Mouse (Mus musculus) liver, embryonic 14.5 days (tissue): ENCODE measurements around the gene Uhrf1bp1l. TPM values are rescaled to one million over a fixed set of nuclear protein-coding genes. Genes with fewer than 3 reads are reported as not detected.

Source experiments
- ATAC-seq: fragments of 200-750 bp; cut with Nextera tagmentation; 2 replicates; pipeline ENCODE4 v1.8.0; 2017; ENCODE audit warnings: moderate number of reproducible peaks, mild to moderate bottlenecking, moderate library complexity; ENCODE audit not compliant: insufficient read depth
- DNase-seq, 3 experiments: peaks; one replicate each; pipeline ENCODE4 v3.0.0-alpha.2; 2012 to 2013; ENCODE audit warnings: low read depth in 3 of 3, low spot score in 3 of 3
- H3K27ac ChIP-seq: fragments of 300-500 bp; sonication (generic); 2 replicates; pipeline ENCODE4 v1.5.1; 2014; ENCODE audit warnings: moderate library complexity, mild to moderate bottlenecking, control low read depth, inconsistent platforms
- H3K27me3 ChIP-seq: fragments of 300-500 bp; sonication (generic); 2 replicates; pipeline ENCODE4 v1.6.1; 2014; ENCODE audit warnings: mild to moderate bottlenecking, low read length, moderate library complexity; ENCODE audit not compliant: control insufficient read depth, insufficient read depth
- H3K36me3 ChIP-seq: fragments of 300-500 bp; sonication (generic); replicated peaks from 2 replicates; pipeline ENCODE4 v1.6.1; 2014; ENCODE audit warnings: low read depth; ENCODE audit not compliant: control insufficient read depth, insufficient read depth
- H3K4me1 ChIP-seq, 2 experiments: fragments of 200-500 bp in 1 of 2; fragments of 300-500 bp in 1 of 2; sonication (generic) in 1 of 2; replicated peaks; 2 replicates each; pipeline ENCODE4 v1.6.1; 2012 to 2014; ENCODE audit warnings: antibody characterized with exemption in 1 of 2, inconsistent platforms in 1 of 2, low read length in 1 of 2; ENCODE audit not compliant: control insufficient read depth in 2 of 2, insufficient read depth in 2 of 2
- H3K4me2 ChIP-seq: fragments of 300-500 bp; sonication (generic); 2 replicates; pipeline ENCODE4 v1.6.1; 2014; ENCODE audit warnings: low read depth, mild to moderate bottlenecking, control low read depth, moderate library complexity
- H3K4me3 ChIP-seq, 2 experiments: fragments of 200-500 bp in 1 of 2; fragments of 300-500 bp in 1 of 2; sonication (generic) in 1 of 2; 2 replicates each; pipeline ENCODE4 v1.5.1; 2012 to 2014; ENCODE audit warnings: low read depth in 2 of 2, low read length in 2 of 2, mild to moderate bottlenecking in 2 of 2, control low read depth in 1 of 2, inconsistent platforms in 1 of 2, moderate library complexity in 1 of 2; ENCODE audit not compliant: insufficient read depth in 1 of 2
- H3K9ac ChIP-seq: fragments of 300-500 bp; sonication (generic); replicated peaks from 2 replicates; pipeline ENCODE4 v1.6.1; 2014; ENCODE audit warnings: mild to moderate bottlenecking, control low read depth, moderate library complexity
- H3K9me3 ChIP-seq: fragments of 300-500 bp; sonication (generic); 2 replicates; pipeline ENCODE4 v1.6.1; 2016; ENCODE audit warnings: low read length, mixed read lengths; ENCODE audit not compliant: control insufficient read depth
- CTCF ChIP-seq: IDR thresholded peaks from 2 replicates; pipeline ENCODE4 v1.5.1; 2016; ENCODE audit warnings: antibody characterized with exemption, low read depth, control low read depth
- EP300 ChIP-seq: IDR thresholded peaks from 2 replicates; pipeline ENCODE4 v1.6.1; 2016; ENCODE audit warnings: antibody characterized with exemption, low read depth
- WGBS: fragments of 180-500 bp; shearing (Covaris S2); extraction: QIAGEN DNeasy Blood & Tissue Kit; methylation state at CpG from one replicate; pipeline ENCODE4 v1.1.7; 2014; ENCODE audit not compliant: insufficient replicate concordance; 5-methylcytosine and 5-hydroxymethylcytosine counted together
- polyA plus RNA-seq, 2 experiments: library from polyadenylated mRNA; depleted of rRNA in 1 of 2; stranded (reverse) in 1 of 2; unstranded in 1 of 2; fragments of >200 nt; fragmentation: Nextera tagmentation in 1 of 2; extraction: Ambion mirVana in 1 of 2; gene quantifications; 2 replicates each; pipeline versions ENCODE4 v1.2.1 to v1.2.3; 2012 to 2014

Uhrf1bp1l gene
- polyA plus RNA-seq, 2 experiments = 9.6 TPM

DNA sequence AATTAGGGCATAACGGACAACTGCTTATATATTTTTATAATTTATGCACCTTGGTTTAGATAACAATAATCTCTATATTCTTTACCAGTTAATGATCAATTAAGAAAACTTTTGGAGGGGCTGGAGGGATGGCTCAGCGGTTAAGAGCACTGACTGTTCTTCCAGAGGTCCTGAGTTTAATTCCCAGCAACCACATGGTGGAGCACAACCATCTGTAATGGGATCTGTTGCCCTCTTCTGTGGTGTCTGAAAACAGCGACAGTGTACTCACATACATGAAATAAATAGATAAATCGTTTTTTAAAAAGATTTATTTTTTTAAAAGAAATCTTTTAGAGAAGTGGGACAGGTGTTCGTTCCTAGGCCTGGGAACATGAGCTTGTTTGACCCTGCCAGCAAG lies 7.7 kb upstream of the Uhrf1bp1l start:
- Histone ChIP-seq H3K4me2 (no peak overlapping the region), H3K9me3 (no peaks in the 10 kb centered on the region), H3K4me3 (no peak overlapping the region), H3K27me3 (no peaks in the 10 kb centered on the region), H3K9ac (no peak overlapping the region), H3K4me1 (peaks cover 3 to 5% of the 10 kb centered on the region in 2 experiments; a peak in 1 of 4 replicates), H3K27ac (no peak overlapping the region), H3K36me3 (no peaks in the 10 kb centered on the region)
- ATAC-seq (no peak), DNase-seq (no peak)
- WGBS = 47% methylated on average over 5 of the region's 5 CpGs
- no peak for TF ChIP-seq CTCF
- TF ChIP-seq EP300 = no peak

- no peak overlapping the region for H3K27ac ChIP-seq
- H3K36me3 ChIP-seq = no peaks in the 10 kb centered on the region
- TF ChIP-seq CTCF = no peak
- TF ChIP-seq EP300 = no peak
- H3K4me1 ChIP-seq = 0 out of 4 replicates have a peak, but pooled peaks cover 0 to under 1% of the 10 kb centered on the region in 2 experiments
- H3K4me3 ChIP-seq = no peak overlapping the region
- H3K9ac ChIP-seq = no peak overlapping the region
- no peaks in the 10 kb centered on the region for H3K27me3 ChIP-seq
- H3K4me2 ChIP-seq = no peak overlapping the region
- DNase-seq (no peak), ATAC-seq (no peak)
- no peaks in the 10 kb centered on the region for H3K9me3 ChIP-seq
- WGBS = 42% methylated on average over 3 of the region's 3 CpGs
Measured at GRCm38 (mm10) chr10:89737887-89738286, 6.9 kb upstream of the Uhrf1bp1l start.

- no peak overlapping the region for H3K4me2 ChIP-seq
- no peaks in the 10 kb centered on the region for H3K4me1 ChIP-seq
- H3K9ac ChIP-seq = no peak overlapping the region
- H3K27me3 ChIP-seq = no peaks in the 10 kb centered on the region
- no peaks in the 10 kb centered on the region for H3K36me3 ChIP-seq
- TF ChIP-seq EP300 = no peak
- no peak for TF ChIP-seq CTCF
- H3K27ac ChIP-seq = no peak overlapping the region
- no peaks in the 10 kb centered on the region for H3K9me3 ChIP-seq
- 74% methylated on average over 9 of the region's 9 CpGs for WGBS
- ATAC-seq = no peak
- H3K4me3 ChIP-seq = no peak overlapping the region
- no peak for DNase-seq
Measured at GRCm38 (mm10) chr10:89738395-89738794, 6.4 kb upstream of the Uhrf1bp1l start.

DNA sequence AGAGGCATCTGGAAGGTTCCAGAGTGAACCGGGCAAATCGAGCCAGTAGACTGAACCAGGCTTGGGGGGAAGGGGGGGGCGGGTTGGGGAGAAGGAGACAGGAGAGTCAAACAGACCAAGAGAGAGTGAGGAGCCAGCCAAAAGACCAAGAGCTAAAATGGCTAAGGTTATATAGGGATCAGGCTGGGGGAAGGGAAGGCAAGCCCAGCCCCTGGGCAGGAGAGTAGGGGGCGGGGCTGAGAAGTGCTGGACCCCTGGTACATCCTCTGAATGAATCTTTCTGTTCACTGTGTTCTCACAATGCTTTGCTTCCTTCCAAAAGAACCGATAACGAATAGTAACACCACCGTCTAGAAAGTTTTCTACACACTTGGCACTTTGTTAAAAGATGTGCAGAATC lies 5.1 kb upstream of the Uhrf1bp1l start:
- H3K36me3 ChIP-seq = no peaks in the 10 kb centered on the region
- no peak for TF ChIP-seq CTCF
- TF ChIP-seq EP300 = no peak
- no peak overlapping the region for H3K4me2 ChIP-seq
- H3K4me1 ChIP-seq = peaks cover 5 to 7% of the 10 kb centered on the region in 2 experiments
- no peak overlapping the region for H3K4me3 ChIP-seq
- no peaks in the 10 kb centered on the region for H3K9me3 ChIP-seq
- 57% methylated on average over 7 of the region's 7 CpGs for WGBS
- ATAC-seq (no peak), DNase-seq (no peak)
- no peak overlapping the region for H3K27ac ChIP-seq
- no peak overlapping the region for H3K9ac ChIP-seq
- H3K27me3 ChIP-seq = no peaks in the 10 kb centered on the region

DNA sequence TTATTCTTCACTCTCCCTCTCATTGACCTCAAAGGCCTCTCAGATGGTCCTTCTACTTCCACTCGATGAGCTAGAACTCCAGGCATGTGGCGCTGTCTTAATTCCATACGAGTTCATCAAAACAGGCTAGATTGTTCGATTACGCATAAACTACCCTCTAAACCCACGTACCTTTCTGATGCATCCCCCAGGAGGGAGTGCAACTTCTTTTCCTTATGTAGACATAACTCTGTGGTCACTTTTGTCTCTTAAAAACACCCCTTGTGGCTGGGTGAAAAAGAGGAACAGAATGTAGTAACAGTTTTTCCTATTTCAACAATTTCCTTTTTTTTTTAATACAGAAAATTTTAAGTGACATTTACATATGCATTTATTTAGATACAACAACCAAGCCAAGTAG lies 3.8 kb upstream of the Uhrf1bp1l start:
- DNase-seq (no peak), ATAC-seq (no peak)
- Histone ChIP-seq H3K4me3 (no peak overlapping the region), H3K27me3 (no peaks in the 10 kb centered on the region), H3K27ac (no peak overlapping the region), H3K36me3 (no peaks in the 10 kb centered on the region), H3K9me3 (no peaks in the 10 kb centered on the region), H3K9ac (no peak overlapping the region), H3K4me1 (peaks cover 5 to 7% of the 10 kb centered on the region in 2 experiments), H3K4me2 (no peak overlapping the region)
- TF ChIP-seq EP300 = no peak
- TF ChIP-seq CTCF = no peak
- 25% methylated on average over 6 of the region's 6 CpGs for WGBS
